Mouse (Mus musculus) ES-Bruce4 (cell line): ENCODE measurements around the gene 1700012B09Rik.

Source experiments
- CTCF ChIP-seq: IDR thresholded peaks from one replicate; pipeline ENCODE4 v1.8.1; 2011; ENCODE audit warnings: low read depth, low read length
- POLR2A ChIP-seq: IDR thresholded peaks from one replicate; pipeline ENCODE4 v1.8.1; 2011; ENCODE audit warnings: low read length; ENCODE audit not compliant: insufficient read depth

DNA sequence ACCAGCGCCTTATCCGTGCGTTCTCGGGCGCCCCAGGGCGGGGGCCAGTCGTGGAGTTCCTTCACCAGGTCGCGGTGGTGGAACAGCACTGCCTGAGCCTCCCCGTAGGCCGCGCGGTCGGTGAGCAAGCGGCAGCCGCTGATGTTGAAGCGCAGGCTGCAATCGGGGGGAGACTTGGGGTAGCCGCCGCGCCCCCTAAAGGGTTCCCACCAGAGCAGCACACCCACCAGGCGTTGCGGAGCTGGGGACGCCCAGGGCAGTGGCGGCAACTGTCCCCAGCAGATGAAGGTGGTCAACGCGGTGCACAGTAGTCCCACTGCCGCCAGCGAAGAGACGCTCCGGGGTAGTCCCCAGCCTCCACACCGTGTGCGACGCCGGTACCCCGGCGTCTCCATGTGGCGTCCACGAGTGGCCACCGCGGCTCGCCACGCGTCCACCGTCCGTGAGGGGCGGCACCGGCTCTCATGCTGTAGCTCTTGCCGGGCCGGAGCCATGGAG is 19.3 kb downstream of the 1700012B09Rik start:
- no peak for TF ChIP-seq CTCF
- no peak for TF ChIP-seq POLR2A
